Mouse (Mus musculus) liver, embryonic 15.5 days (tissue): Measurements from ENCODE around the gene Fnbp1l. TPM values are rescaled to one million over a fixed set of nuclear protein-coding genes. Genes with fewer than 3 reads are reported as not detected.

ENCODE experiments used
- ATAC-seq: fragments of 200-750 bp; cut with Nextera tagmentation; 2 replicates; pipeline ENCODE4 v1.8.0; 2017; ENCODE audit warnings: moderate number of reproducible peaks, mild to moderate bottlenecking, moderate library complexity; ENCODE audit not compliant: insufficient read depth
- H3K27ac ChIP-seq: fragments of 300-500 bp; sonication (generic); replicated peaks from 2 replicates; pipeline ENCODE4 v1.5.1; 2015; ENCODE audit warnings: mild to moderate bottlenecking, inconsistent platforms
- H3K27me3 ChIP-seq: fragments of 300-500 bp; sonication (generic); 2 replicates; pipeline ENCODE4 v1.6.1; 2015; ENCODE audit warnings: mild to moderate bottlenecking, inconsistent platforms
- H3K36me3 ChIP-seq: fragments of 300-500 bp; sonication (generic); replicated peaks from 2 replicates; pipeline ENCODE4 v1.6.1; 2015; ENCODE audit warnings: moderate library complexity, mild to moderate bottlenecking, inconsistent platforms
- H3K4me1 ChIP-seq: fragments of 300-500 bp; sonication (generic); replicated peaks from 2 replicates; pipeline ENCODE4 v1.6.1; 2015; ENCODE audit warnings: inconsistent platforms
- H3K4me2 ChIP-seq: fragments of 300-500 bp; sonication (generic); 2 replicates; pipeline ENCODE4 v1.6.1; 2015; ENCODE audit warnings: moderate library complexity, mild to moderate bottlenecking, inconsistent platforms
- H3K4me3 ChIP-seq: fragments of 300-500 bp; sonication (generic); replicated peaks from 2 replicates; pipeline ENCODE4 v1.5.1; 2015; ENCODE audit warnings: mild to moderate bottlenecking, inconsistent platforms
- H3K9ac ChIP-seq: fragments of 300-500 bp; sonication (generic); 2 replicates; pipeline ENCODE4 v1.6.1; 2015; ENCODE audit warnings: moderate library complexity, mild to moderate bottlenecking, inconsistent platforms
- H3K9me3 ChIP-seq: fragments of 300-500 bp; sonication (generic); replicated peaks from 2 replicates; pipeline ENCODE4 v1.6.1; 2016; ENCODE audit warnings: inconsistent platforms
- WGBS: fragments of 180-500 bp; shearing (Covaris S2); methylation state at CpG from one replicate; pipeline ENCODE4 v1.1.7; 2015; ENCODE audit warnings: mixed read lengths; ENCODE audit not compliant: insufficient replicate concordance; 5-methylcytosine and 5-hydroxymethylcytosine counted together
- polyA plus RNA-seq: library from polyadenylated mRNA; unstranded; fragments of >200 nt; fragmentation: Nextera tagmentation; extraction: Ambion mirVana; gene quantifications from 2 replicates; pipeline ENCODE4 v1.2.1, GENCODE M21; 2015

Gene Fnbp1l
- polyA plus RNA-seq, 1 experiment from 2014 or later: 3.5 TPM

- Histone ChIP-seq H3K9ac (no peak overlapping the region), H3K4me2 (no peak overlapping the region), H3K36me3 (no peaks in the 10 kb centered on the region), H3K9me3 (no peaks in the 10 kb centered on the region), H3K4me3 (no peak overlapping the region), H3K27me3 (no peaks in the 10 kb centered on the region), H3K4me1 (no peaks in the 10 kb centered on the region), H3K27ac (no peak overlapping the region)
- no peak for ATAC-seq
- WGBS: 56% methylated on average over 4 of the region's 4 CpGs
Measured at GRCm38 (mm10) chr3:122603229-122603628, 16.3 kb downstream of the Fnbp1l start.

DNA sequence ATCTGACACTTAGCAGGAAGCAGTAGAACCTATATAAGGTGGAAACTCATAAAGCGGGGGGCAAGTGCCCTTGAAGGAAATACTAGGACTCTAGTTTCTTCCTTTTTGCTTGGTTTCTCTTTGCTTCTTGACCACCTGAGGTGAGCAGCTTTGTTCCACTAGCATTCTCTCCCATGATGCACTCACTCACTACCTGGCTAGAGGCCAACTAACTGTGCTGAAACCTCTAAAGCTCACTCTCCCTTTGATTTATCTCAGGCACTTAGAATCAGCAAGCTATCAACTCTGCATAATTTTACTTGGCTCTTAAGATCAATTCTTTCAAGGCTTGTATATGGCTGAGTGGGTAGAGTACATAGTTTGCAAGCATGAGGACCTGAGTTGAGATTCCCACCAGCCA is 17.1 kb downstream of the Fnbp1l start:
- no peaks in the 10 kb centered on the region for H3K9me3 ChIP-seq
- H3K9ac ChIP-seq: no peak overlapping the region
- 71% methylated on average over 1 of the region's 1 CpGs for WGBS
- no peak overlapping the region for H3K4me3 ChIP-seq
- no peaks in the 10 kb centered on the region for H3K4me1 ChIP-seq
- no peak overlapping the region for H3K27ac ChIP-seq
- H3K4me2 ChIP-seq: no peak overlapping the region
- no peaks in the 10 kb centered on the region for H3K36me3 ChIP-seq
- no peak for ATAC-seq
- H3K27me3 ChIP-seq: no peaks in the 10 kb centered on the region

- H3K36me3 ChIP-seq: no peaks in the 10 kb centered on the region
- H3K4me1 ChIP-seq: no peaks in the 10 kb centered on the region
- 63% methylated on average over 4 of the region's 4 CpGs for WGBS
- no peak overlapping the region for H3K4me3 ChIP-seq
- H3K4me2 ChIP-seq: no peak overlapping the region
- H3K27me3 ChIP-seq: no peaks in the 10 kb centered on the region
- H3K9ac ChIP-seq: no peak overlapping the region
- H3K9me3 ChIP-seq: no peaks in the 10 kb centered on the region
- no peak for ATAC-seq
- H3K27ac ChIP-seq: no peak overlapping the region
Measured at GRCm38 (mm10) chr3:122599291-122599690, 20.2 kb downstream of the Fnbp1l start.

DNA sequence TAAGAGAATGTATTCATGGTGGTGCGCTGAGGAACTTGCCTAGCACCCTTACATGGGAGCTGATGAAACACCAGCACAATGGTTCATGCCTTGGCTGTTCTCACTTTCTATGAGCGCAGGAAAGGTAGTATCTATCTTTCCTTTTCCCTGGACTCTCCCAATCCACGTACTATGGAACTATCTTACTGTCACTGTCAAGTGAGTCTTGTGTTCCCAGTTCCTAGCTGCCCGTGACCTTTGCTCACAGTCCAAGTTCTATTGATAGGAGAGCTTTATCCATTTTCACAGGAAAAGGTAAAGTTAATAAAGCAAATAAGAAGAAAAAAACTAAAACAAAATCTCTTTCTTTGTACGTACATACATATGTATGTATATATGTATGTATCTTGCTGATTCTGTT is 28.7 kb downstream of the Fnbp1l start:
- no peak overlapping the region for H3K27ac ChIP-seq
- ATAC-seq: no peak
- WGBS: 66% methylated on average over 5 of the region's 5 CpGs

GRCm38 (mm10) chr3:122590346-122590745 is 29.2 kb downstream of the Fnbp1l start:
- Histone ChIP-seq H3K4me3 (no peak overlapping the region), H3K27me3 (no peaks in the 10 kb centered on the region), H3K27ac (no peak overlapping the region), H3K9me3 (no peaks in the 10 kb centered on the region), H3K9ac (no peak overlapping the region), H3K36me3 (no peaks in the 10 kb centered on the region), H3K4me1 (peaks cover 6% of the 10 kb centered on the region), H3K4me2 (no peak overlapping the region)
- no peak for ATAC-seq
- WGBS: 45% methylated on average over 4 of the region's 4 CpGs

More for the DNA sequence above, 28.7 kb downstream of the Fnbp1l start:
- no peak overlapping the region for H3K4me2 ChIP-seq
- H3K9me3 ChIP-seq: no peaks in the 10 kb centered on the region
- no peak overlapping the region for H3K9ac ChIP-seq
- H3K4me3 ChIP-seq: no peak overlapping the region
- H3K36me3 ChIP-seq: no peaks in the 10 kb centered on the region
- H3K27me3 ChIP-seq: no peaks in the 10 kb centered on the region
- H3K4me1 ChIP-seq: peaks cover 6% of the 10 kb centered on the region

- Histone ChIP-seq H3K4me2 (no peak overlapping the region), H3K27ac (no peak overlapping the region), H3K27me3 (no peaks in the 10 kb centered on the region), H3K9ac (no peak overlapping the region), H3K9me3 (no peaks in the 10 kb centered on the region), H3K4me3 (no peak overlapping the region), H3K4me1 (peaks cover 6% of the 10 kb centered on the region), H3K36me3 (no peaks in the 10 kb centered on the region)
- ATAC-seq: no peak
- WGBS: 57% methylated on average over 3 of the region's 3 CpGs
Measured at GRCm38 (mm10) chr3:122586918-122587641, 32.4 kb downstream of the Fnbp1l start.

DNA sequence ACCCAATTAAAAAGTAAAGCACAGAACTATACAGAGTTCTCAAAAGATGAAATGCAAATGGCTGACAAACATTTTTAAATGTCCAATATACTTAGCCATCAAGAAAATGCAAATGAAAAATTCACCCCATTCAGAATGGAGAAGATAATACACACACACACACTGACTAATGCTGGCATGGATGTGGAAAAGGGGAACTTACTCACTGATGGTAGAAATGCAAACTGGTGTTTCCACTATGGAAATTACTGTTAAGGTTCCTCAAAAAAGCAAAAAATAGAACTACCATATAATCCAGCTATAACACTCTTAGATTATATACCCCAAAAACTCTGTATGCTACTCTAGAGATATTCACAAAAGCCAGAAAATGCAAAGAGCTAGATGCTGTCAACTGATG is 42.2 kb downstream of the Fnbp1l start:
- Histone ChIP-seq H3K4me1 (no peaks in the 10 kb centered on the region), H3K4me3 (no peak overlapping the region), H3K9ac (no peak overlapping the region), H3K27ac (no peak overlapping the region), H3K36me3 (no peaks in the 10 kb centered on the region), H3K27me3 (no peaks in the 10 kb centered on the region), H3K9me3 (no peaks in the 10 kb centered on the region), H3K4me2 (no peak overlapping the region)
- no peak for ATAC-seq

DNA sequence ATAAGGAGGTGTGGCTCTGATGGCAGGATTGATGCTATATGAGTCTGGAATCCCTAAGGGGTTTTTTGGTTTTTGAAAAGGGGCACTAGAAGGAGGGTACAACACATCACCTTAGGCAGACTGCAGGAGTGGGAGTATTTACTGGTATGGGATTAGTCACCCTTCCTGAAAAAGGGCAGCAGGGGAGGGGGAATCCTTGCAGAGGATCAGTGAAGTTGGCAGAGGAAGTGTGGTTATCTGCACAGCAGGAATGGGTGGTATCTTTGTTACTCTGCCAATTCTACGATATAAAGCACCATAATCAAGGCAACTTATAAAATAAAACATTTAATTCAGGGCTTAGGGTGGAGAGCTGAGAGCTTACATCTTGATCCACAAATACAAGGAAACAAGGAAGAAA is 44.6 kb downstream of the Fnbp1l start:
- Histone ChIP-seq H3K4me1 (no peaks in the 10 kb centered on the region), H3K36me3 (no peaks in the 10 kb centered on the region), H3K9me3 (no peaks in the 10 kb centered on the region), H3K9ac (no peak overlapping the region), H3K27me3 (no peaks in the 10 kb centered on the region), H3K4me2 (no peak overlapping the region), H3K4me3 (no peak overlapping the region), H3K27ac (no peak overlapping the region)
- 54% methylated on average over 1 of the region's 1 CpGs for WGBS
- ATAC-seq: no peak

DNA sequence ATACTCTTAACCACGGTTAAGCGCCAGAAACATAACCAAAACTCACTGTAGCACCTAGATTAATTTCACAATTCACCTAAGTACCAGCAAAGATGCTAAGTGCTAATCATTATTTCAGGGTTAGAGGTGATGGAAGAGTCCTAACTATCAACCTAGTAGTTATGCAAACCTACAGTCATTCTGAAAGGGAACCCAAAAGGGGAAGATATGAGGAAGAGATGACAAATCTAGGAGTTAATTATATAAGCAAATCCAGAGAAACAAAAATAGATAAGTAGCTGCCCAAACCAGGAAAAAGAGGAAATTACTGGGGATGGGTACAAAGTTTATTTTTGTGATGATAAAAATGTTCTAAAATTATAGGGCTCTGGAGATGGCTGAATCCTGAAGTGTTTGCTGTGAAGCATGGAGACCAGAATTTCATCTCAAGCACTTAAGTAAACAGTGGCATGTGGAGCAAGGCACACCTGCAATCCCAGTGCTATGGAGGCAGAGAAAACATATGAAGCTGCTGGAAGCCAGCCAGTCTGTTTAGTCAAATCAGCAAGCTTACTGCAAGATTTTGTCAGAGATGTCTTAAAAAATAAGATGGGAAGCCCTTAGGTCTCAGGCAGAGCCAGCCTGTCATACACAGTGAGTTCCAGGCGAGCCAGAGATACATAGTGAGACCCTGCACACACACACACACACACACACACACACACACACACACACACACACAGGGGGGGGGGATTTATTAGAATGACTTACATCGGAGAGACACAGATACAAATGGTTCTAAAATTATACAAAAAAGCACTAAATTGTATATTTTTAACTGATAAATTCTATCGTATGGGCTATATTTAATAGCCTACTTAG is 45.9 kb downstream of the Fnbp1l start:
- no peak for ATAC-seq
- no peak overlapping the region for H3K9ac ChIP-seq
- no peak overlapping the region for H3K27ac ChIP-seq
- no peak overlapping the region for H3K4me3 ChIP-seq
- no peak overlapping the region for H3K4me2 ChIP-seq
- H3K27me3 ChIP-seq: no peaks in the 10 kb centered on the region
- no peaks in the 10 kb centered on the region for H3K36me3 ChIP-seq
- 63% methylated on average over 5 of the region's 5 CpGs for WGBS
- H3K9me3 ChIP-seq: no peaks in the 10 kb centered on the region
- H3K4me1 ChIP-seq: no peaks in the 10 kb centered on the region

DNA sequence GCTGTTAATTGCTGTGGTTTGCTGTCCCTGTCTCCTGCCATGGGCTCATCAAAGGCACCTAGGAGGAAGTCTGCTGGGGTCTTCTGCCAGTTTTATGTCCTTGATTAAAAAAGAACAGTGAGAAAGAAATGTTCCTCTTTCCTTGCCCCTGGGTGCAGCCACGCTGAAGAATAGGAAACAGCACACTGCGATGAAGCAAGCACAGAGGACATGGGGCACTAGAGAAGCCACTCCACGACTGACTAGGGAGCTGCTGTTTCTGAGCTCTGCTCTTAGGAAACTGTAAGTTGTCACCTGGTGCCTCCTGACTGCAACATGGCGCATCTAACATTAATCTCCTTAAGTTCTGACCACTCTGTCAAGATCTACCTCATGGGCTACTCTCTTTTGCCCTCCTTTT is 53.0 kb downstream of the Fnbp1l start:
- no peaks in the 10 kb centered on the region for H3K9me3 ChIP-seq
- WGBS: 29% methylated on average over 4 of the region's 4 CpGs
- no peaks in the 10 kb centered on the region for H3K36me3 ChIP-seq

GRCm38 (mm10) chr3:122566112-122566511 is 53.4 kb downstream of the Fnbp1l start:
- ATAC-seq: no peak
- no peak overlapping the region for H3K27ac ChIP-seq
- H3K27me3 ChIP-seq: no peaks in the 10 kb centered on the region
- no peak overlapping the region for H3K4me2 ChIP-seq
- 0 out of 2 replicates have a peak, but pooled peaks cover 2% of the 10 kb centered on the region for H3K4me1 ChIP-seq
- no peak overlapping the region for H3K4me3 ChIP-seq
- H3K9ac ChIP-seq: no peak overlapping the region
- no peaks in the 10 kb centered on the region for H3K36me3 ChIP-seq
- 57% methylated on average over 3 of the region's 3 CpGs for WGBS
- no peaks in the 10 kb centered on the region for H3K9me3 ChIP-seq

More for the DNA sequence above, 53.0 kb downstream of the Fnbp1l start:
- no peak overlapping the region for H3K9ac ChIP-seq
- H3K4me3 ChIP-seq: no peak overlapping the region
- 0 out of 2 replicates have a peak, but pooled peaks cover 2% of the 10 kb centered on the region for H3K4me1 ChIP-seq
- H3K27me3 ChIP-seq: no peaks in the 10 kb centered on the region
- H3K27ac ChIP-seq: 0 out of 2 replicates have a peak overlapping the region, but pooled peaks have one; percentile 38
- H3K4me2 ChIP-seq: no peak overlapping the region
- ATAC-seq: peak; percentile 47; the same call in 1 of the 2 replicates
